Mouse (Mus musculus) heart, postnatal 36 days (tissue): ENCODE measurements around the gene Pcca. TPM values are rescaled to one million over a fixed set of nuclear protein-coding genes. Genes with fewer than 3 reads are reported as not detected.

Experiments used
- DNase-seq, 2 experiments: peaks; one replicate each; pipeline ENCODE4 v3.0.0; 2021 to 2022
- intact Hi-C: fragments of 180-260 bp; cut with DNase I; formaldehyde crosslinking; loops from one replicate; pipeline ENCODE4 v1.15.1; 2025
- total RNA-seq, 2 experiments: library from RNA; stranded (reverse); gene quantifications; 2 replicates each; pipeline ENCODE4 v1.2.3; 2021

Gene Pcca
- total RNA-seq, 2 experiments from 2014 or later: 89.7 to 93.4 TPM

GRCm38 (mm10) chr14:122637798-122638555 lies 103.9 kb downstream of the Pcca start:
- no peak for DNase-seq
- intact Hi-C loops: loop anchor here (10.0 kb wide), 1 partner anchor 413 kb away; no protein-coding TSS in a partner anchor

GRCm38 (mm10) chr14:122639168-122639720 lies 105.1 kb downstream of the Pcca start:
- DNase-seq: no peak
- intact Hi-C loops: loop anchor here (10.0 kb wide), 1 partner anchor 414 kb away; no protein-coding TSS in a partner anchor

- no peak for DNase-seq
- intact Hi-C loops: no loop called here
Observed at GRCm38 (mm10) chr14:122642432-122642831, 108.3 kb downstream of the Pcca start.

DNA sequence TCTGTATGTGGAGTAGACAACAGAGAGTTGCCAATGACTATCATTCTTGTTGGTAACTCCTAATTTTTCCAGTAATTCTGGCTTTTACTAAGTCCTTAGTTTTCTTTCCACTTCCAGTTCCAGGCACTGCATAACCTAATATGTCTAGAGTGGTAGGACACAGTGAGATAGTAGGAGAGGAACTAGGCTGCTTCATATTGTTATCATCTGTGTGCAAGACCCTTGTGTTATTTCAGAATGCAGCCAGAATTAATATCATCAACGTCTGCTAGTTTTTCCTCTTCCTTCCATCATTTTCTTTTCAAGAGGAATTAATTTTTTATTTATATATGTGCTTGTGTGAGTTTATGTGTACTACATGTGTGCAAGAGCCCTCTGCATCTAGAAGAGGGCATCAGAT lies 114.1 kb downstream of the Pcca start:
- intact Hi-C loops: no loop called here
- no peak for DNase-seq

DNA sequence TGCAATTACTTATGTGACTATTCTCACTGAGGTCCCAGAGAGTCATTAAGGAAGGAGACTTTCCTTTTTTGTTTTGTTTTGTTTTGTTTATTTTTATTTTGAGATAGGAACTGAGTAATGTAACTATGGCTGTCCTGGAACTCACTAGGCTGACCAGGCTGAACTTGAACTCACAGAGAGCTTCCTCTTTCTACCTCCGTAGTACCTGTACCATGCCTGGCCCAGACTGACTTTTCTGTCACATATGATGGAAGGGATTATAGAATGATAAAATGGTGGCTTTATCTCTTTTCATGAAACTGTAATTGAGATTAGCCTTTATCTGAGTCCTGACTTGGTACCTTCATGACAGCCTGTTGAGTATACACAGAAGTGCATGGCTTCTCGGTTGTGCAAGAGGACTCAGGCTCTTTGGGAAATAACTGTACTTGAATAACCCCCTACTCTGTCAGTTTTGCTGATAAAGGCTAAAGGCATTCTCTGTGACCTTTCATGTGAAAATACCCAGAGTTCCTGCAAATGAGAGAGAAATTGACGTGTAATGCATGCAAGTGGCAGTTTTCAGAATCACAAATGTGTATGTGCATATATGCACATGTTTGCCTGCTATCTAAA lies 115.3 kb downstream of the Pcca start:
- intact Hi-C loops: no loop called here

GRCm38 (mm10) chr14:122651681-122652080 lies 117.6 kb downstream of the Pcca start:
- DNase-seq: no peak
- intact Hi-C loops: no loop called here

More for the DNA sequence above, 115.3 kb downstream of the Pcca start:
- no peak for DNase-seq

DNA sequence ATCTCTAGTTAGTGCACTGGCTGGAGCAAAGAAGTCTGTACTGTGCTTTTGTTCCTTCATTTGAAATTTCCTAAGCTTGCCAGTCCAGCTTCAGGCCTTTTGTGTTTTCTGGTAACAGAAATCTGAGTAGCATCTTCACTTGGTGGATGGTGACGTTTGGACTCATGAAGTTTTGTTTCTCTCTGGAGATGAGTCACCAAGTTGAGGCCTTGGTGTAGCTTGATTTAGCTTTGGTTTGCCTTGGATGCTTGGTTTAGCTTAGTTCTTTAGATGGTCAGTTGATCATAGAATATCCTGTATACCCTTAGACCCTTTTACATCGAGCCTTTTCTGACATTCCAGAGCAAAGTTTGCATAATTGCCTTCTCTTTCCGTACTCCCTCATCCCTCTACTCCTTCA lies 141.5 kb downstream of the Pcca start:
- intact Hi-C loops: no loop called here
- no peak for DNase-seq

GRCm38 (mm10) chr14:122683645-122684044 lies 149.5 kb downstream of the Pcca start:
- DNase-seq: no peak
- intact Hi-C loops: no loop called here

DNA sequence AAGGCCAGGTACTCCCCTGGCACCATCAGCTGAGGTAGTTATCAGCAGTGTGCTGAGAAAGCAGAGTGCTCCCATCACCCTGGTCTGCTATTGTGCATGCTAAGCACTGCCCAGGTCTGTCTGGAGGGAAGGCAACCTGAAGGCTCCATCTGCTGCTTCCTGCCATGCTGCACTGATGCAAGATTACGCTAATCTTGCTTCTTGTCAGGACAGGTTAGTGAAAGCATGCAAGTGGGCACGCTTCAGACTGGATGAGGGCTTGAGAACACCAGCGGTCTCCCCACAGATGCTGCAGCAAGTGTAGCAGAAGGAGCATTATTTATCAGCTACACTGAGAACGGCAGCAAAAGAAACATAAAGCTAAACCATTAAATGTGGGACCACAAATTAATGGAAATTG lies 150.1 kb downstream of the Pcca start:
- intact Hi-C loops: no loop called here
- DNase-seq: no peak

GRCm38 (mm10) chr14:122684811-122685210 lies 150.7 kb downstream of the Pcca start:
- no peak for DNase-seq
- intact Hi-C loops: no loop called here

DNA sequence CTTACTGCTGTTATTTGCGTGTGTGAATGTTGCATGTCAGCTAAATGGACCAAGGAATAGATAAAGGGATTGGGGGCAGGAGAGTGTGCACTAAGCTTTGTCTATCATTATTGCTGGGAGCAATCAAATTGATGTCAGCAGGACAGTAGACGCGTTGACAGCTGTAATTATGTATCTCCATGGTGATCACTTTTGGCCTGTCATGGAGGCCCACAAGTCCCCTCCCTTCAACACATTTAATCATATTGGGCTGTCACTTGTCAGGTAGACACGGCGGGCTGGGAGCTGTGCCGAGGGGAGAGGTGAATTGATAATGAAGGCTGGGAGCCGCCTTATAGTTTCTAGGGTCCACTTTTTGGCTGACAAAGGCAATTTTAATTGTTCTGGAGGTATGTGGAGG lies 153.3 kb downstream of the Pcca start:
- intact Hi-C loops: no loop called here
- DNase-seq: no peak

GRCm38 (mm10) chr14:122688378-122688777 lies 154.3 kb downstream of the Pcca start:
- intact Hi-C loops: no loop called here
- DNase-seq: no peak

- DNase-seq: no peak
- intact Hi-C loops: no loop called here
Observed at GRCm38 (mm10) chr14:122689136-122689815, 155.2 kb downstream of the Pcca start.

- intact Hi-C loops: no loop called here
Observed at GRCm38 (mm10) chr14:122691555-122691954, 157.4 kb downstream of the Pcca start.

DNA sequence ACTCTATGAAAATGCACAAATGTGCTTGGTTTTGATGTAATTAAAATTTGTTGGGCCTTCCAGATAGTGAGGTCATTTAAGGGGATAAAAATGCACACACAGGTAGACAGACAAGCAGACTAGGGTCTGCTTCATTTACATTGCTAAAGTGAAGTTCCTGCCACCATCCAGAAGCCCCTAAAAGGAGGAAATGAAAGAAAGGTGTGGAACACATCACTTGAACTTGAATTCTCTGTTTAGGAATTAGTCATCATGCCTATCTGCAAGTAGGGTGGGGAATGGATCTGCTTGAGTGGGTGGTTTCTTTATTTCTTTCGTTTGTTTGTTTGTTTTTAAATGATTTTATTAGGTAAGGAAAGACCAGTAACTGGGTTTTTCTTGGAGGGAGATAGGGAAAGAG lies 166.2 kb downstream of the Pcca start:
- intact Hi-C loops: no loop called here
- no peak for DNase-seq

More at GRCm38 (mm10) chr14:122691555-122691954, 157.4 kb downstream of the Pcca start:
- no peak for DNase-seq

- intact Hi-C loops: no loop called here
- DNase-seq: no peak
Observed at GRCm38 (mm10) chr14:122713793-122714192, 179.7 kb downstream of the Pcca start.

DNA sequence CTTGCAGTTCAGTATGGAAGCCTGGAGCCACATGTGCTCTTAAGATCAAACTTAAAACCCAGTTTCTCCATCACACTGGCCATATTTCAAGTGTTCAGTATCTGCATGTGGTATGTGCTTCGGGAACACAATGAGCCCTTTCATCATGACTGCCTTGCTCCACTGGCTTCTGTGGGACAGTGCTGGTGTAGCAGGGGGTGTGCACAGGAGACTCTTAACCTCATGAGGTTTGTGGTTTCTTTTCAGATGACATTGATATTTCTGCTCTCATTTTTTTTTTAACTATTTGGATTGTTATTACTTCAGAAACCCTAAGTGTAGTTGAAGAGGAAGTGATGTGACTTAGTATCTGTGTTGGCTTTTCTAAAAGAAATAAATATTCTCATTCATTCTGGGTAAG lies 180.8 kb downstream of the Pcca start:
- DNase-seq: no peak
- intact Hi-C loops: no loop called here

DNA sequence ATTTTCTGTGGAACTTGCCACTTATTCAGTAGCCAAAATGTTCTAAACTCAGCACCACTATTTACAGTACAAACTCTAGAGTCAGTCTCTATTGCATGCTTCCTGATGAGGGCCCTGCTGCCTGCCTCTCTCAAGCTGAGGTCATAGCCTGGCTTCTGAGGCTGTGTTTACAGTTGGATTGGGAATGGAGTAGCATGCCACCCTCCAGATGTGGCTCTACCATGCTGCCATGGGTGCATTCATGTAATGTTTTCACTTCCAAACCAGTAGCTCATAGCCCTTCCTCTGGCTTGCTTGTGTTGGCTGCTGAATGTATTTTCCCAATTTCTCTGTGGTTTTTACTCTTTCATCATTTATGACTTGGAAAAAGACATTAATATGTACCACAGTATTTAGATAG lies 181.9 kb downstream of the Pcca start:
- no peak for DNase-seq
- intact Hi-C loops: no loop called here

DNA sequence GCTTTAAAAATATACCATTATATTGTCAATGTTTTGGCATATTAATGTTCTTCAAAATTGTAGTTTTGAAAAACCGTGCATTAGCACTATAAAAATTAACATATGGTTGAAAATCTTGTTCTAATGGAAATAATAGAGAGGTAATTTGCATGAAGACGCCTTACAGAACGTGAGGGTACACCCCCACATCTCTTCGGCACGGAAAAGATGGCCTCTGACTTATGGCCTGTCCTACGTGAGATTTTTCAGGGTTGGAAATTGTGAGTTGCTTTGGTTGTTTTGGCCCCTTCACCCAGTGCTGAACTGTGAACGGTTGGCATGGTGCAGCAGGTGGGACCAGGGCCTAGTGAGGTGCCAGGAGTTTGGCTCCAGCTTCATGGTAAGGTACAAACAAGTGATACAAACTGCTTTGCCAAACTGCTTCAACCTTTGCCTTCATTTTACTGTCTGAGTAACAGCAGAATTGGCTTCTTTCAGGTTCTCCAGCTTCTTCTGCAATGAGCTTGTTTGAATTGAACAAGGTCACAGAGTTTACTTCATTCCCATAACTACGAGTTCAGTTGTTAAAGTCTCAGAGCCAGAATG lies 185.5 kb downstream of the Pcca start:
- intact Hi-C loops: no loop called here
- no peak for DNase-seq

GRCm38 (mm10) chr14:122720989-122721388 lies 186.9 kb downstream of the Pcca start:
- intact Hi-C loops: no loop called here
- DNase-seq: no peak

DNA sequence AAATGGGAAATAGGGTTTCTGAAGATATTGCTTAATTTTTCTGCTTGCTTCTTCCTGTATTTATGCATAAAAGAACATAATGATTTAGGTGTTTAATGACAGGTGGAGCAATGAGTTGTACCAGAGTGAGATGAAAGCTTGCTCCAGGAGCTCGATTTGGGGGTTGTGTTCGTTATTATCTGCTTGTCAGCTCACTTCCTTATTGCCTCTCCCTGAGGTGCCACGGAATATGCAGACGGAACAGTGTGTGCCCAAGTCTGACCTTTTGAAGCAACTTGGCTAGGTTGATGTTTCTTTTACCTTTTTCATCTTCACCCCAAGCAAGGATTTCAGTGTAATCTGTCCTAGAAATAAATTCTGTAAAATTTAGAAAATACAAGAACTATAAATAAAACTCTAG lies 187.6 kb downstream of the Pcca start:
- intact Hi-C loops: no loop called here
- DNase-seq: no peak
